Mouse (Mus musculus) frontal cortex, adult 2 months (tissue): ENCODE data around the gene Lnpk. TPM values are rescaled to one million over a fixed set of nuclear protein-coding genes. Genes with fewer than 3 reads are reported as not detected.
A peak's percentile ranks its signal among the peaks of the same experiment; 100 is the strongest.

Source experiments
- DNase-seq, 2 experiments: peaks; one replicate each; pipeline ENCODE4 v3.0.0; 2022; ENCODE audit warnings: low spot score in 1 of 2; ENCODE audit errors: extremely low spot score in 1 of 2
- polyA plus RNA-seq: library from polyadenylated mRNA; depleted of rRNA; stranded (reverse); fragments of >200 nt; gene quantifications from 2 replicates; pipeline ENCODE4 v1.2.3, GENCODE M21; 2012; rRNA removed

The Lnpk gene
- polyA plus RNA-seq = 28.6 and 29.3 TPM in 2 replicates

- peak; percentile 78 to 95 for DNase-seq
These were observed at the start of gene Lnpk for GRCm38 (mm10) chr2:74578843-74579489. Lnpk (minus strand) TSS chr2:74579435.

- no peak for DNase-seq
These were observed 41.1 kb upstream of the Lnpk start for GRCm38 (mm10) chr2:74620368-74620767.

- no peak for DNase-seq
These were observed 40.5 kb upstream of the Lnpk start for GRCm38 (mm10) chr2:74619676-74620246.

GRCm38 (mm10) chr2:74617706-74618105 is 38.5 kb upstream of the Lnpk start:
- DNase-seq = no peak

GRCm38 (mm10) chr2:74611406-74611805 is 32.2 kb upstream of the Lnpk start:
- no peak for DNase-seq

GRCm38 (mm10) chr2:74609350-74609749 is 30.1 kb upstream of the Lnpk start:
- no peak for DNase-seq

GRCm38 (mm10) chr2:74606087-74606760 is 27.0 kb upstream of the Lnpk start:
- no peak for DNase-seq

GRCm38 (mm10) chr2:74604011-74604410 is 24.8 kb upstream of the Lnpk start:
- DNase-seq = no peak

GRCm38 (mm10) chr2:74602483-74602882 is 23.2 kb upstream of the Lnpk start:
- no peak for DNase-seq

- no peak for DNase-seq
These were observed 17.9 kb upstream of the Lnpk start for GRCm38 (mm10) chr2:74597169-74597568.

- DNase-seq = no peak
These were observed 16.9 kb upstream of the Lnpk start for GRCm38 (mm10) chr2:74596094-74596493.

- peak; percentile 5 to 30 for DNase-seq
These were observed 941 bp downstream of the Lnpk start for GRCm38 (mm10) chr2:74578146-74578842.

- DNase-seq = no peak
These were observed 8.8 kb downstream of the Lnpk start for GRCm38 (mm10) chr2:74570390-74570789.

GRCm38 (mm10) chr2:74559822-74560221 is 19.4 kb downstream of the Lnpk start:
- no peak for DNase-seq

GRCm38 (mm10) chr2:74559092-74559491 is 20.1 kb downstream of the Lnpk start:
- no peak for DNase-seq

GRCm38 (mm10) chr2:74557451-74557850 is 21.8 kb downstream of the Lnpk start:
- no peak for DNase-seq

- DNase-seq = no peak
These were observed 27.3 kb downstream of the Lnpk start for GRCm38 (mm10) chr2:74551929-74552328.

- no peak for DNase-seq
These were observed 30.9 kb downstream of the Lnpk start for GRCm38 (mm10) chr2:74548306-74548705.

- no peak for DNase-seq
These were observed 70.9 kb downstream of the Lnpk start for GRCm38 (mm10) chr2:74508302-74508701.

GRCm38 (mm10) chr2:74506439-74506838 is 72.8 kb downstream of the Lnpk start:
- no peak for DNase-seq

- no peak for DNase-seq
These were observed 78.9 kb downstream of the Lnpk start for GRCm38 (mm10) chr2:74500307-74500706.
